Mouse (Mus musculus): ENCODE measurements around the gene 5330417C22Rik. TPM values are rescaled to one million over a fixed set of nuclear protein-coding genes. Genes with fewer than 3 reads are reported as not detected.

5330417C22Rik gene
- polyA plus RNA-seq, 2 experiments: 0.11 to 0.17 TPM

DNA sequence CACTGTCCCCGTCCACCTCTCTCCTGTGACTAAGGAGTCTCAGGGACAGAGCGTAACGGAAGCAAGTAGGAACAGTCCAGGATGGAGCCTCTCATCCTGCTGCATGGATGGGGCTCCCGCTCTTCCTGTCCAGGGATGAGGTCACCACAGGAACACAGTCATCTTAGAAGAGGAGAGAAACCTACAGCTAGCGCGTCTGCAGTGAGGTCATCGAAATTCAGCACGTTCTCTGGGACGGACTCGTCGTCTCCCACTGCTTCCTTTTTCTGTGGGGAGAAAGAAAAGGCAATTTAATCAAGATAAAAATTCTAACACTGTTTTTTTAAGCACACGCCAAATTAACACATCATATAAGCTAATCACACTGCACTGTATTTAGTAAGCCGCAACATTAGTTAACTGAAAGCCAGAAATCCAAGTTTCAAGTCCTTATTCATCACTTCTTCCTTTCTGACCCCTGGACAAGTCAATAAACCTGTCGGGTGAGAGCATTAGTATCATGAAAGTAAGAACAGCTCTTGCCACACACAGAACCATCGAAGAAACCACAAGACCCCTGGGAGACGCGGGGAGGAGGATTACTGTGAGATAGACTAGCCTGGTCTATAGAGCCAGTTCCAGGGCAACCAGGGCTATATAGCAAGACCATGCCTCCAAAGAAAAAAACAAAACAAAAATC, 100.5 kb downstream of the 5330417C22Rik start:
- H3K36me3 ChIP-seq (replicated peaks; ENCODE audit: control insufficient read depth, insufficient read depth, low read depth): peaks cover 51% of the 10 kb centered on the region
- DNase-seq (ENCODE audit: low read depth in 3 of 3, low spot score in 3 of 3) (no peak), ATAC-seq (ENCODE audit: insufficient read depth) (0 out of 2 replicates have a peak, but pooled peaks have one; percentile 31)
- no peak overlapping the region for H3K27ac ChIP-seq
- H3K4me2 ChIP-seq (ENCODE audit: low read depth): no peak overlapping the region
- no peak overlapping the region for H3K4me3 ChIP-seq (ENCODE audit: insufficient read depth in 1 of 2, low read depth in 2 of 2, low read length in 2 of 2)
- H3K9me3 ChIP-seq (ENCODE audit: control insufficient read depth, low read length): no peaks in the 10 kb centered on the region
- TF ChIP-seq EP300 (IDR thresholded peaks at IDR 0.05; ENCODE audit: low read depth) (no peak), CTCF (IDR thresholded peaks at IDR 0.05; ENCODE audit: low read depth) (no peak)
- H3K9ac ChIP-seq (replicated peaks): no peak overlapping the region
- H3K4me1 ChIP-seq (replicated peaks; ENCODE audit: control insufficient read depth in 2 of 2, insufficient read depth in 2 of 2, low read length in 1 of 2): no peaks in the 10 kb centered on the region
- H3K27me3 ChIP-seq (ENCODE audit: control insufficient read depth, insufficient read depth, low read length): no peaks in the 10 kb centered on the region
- 84% methylated on average over 17 of the region's 17 CpGs for WGBS (ENCODE audit: insufficient replicate concordance)

DNA sequence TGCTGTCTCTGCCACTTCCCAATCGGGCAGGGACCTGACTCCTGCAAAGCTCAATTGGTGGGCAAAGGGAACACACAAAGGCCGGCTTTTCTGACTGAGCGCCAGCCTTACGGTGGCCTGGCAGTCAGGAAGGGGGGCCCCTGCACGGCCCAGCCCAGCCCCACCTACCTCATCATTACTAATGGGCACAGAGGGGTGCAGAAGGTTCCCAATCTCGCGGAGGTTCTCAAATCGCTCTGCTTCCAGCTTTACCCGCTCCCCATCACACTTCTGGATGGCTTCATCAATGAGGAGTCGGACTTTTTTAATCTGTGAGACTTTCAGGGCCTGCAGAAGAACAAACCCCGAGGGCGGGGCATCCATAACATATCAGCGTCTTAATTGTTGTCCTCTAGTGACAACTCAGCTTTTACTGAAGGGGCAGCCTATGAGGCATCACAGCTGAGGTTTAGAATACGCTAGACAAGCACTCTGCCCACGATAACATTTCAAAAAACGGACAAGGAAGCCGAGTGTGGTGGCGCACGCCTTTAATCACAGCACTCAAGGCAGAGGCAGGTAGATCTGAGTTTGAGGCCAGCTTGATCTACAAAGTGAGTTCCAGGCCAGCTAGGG, 102.3 kb downstream of the 5330417C22Rik start:
- TF ChIP-seq CTCF (IDR thresholded peaks at IDR 0.05; ENCODE audit: low read depth) (no peak), EP300 (IDR thresholded peaks at IDR 0.05; ENCODE audit: low read depth) (no peak)
- H3K4me2 ChIP-seq (ENCODE audit: low read depth): no peak overlapping the region
- no peak overlapping the region for H3K4me3 ChIP-seq (ENCODE audit: insufficient read depth in 1 of 2, low read depth in 2 of 2, low read length in 2 of 2)
- H3K27me3 ChIP-seq (ENCODE audit: control insufficient read depth, insufficient read depth, low read length): no peaks in the 10 kb centered on the region
- no peaks in the 10 kb centered on the region for H3K9me3 ChIP-seq (ENCODE audit: control insufficient read depth, low read length)
- H3K27ac ChIP-seq: no peak overlapping the region
- DNase-seq (ENCODE audit: low read depth in 3 of 3, low spot score in 3 of 3) (no peak), ATAC-seq (ENCODE audit: insufficient read depth) (no peak)
- 77% methylated on average over 19 of the region's 19 CpGs for WGBS (ENCODE audit: insufficient replicate concordance)
- H3K9ac ChIP-seq (replicated peaks): no peak overlapping the region
- peaks cover 62% of the 10 kb centered on the region for H3K36me3 ChIP-seq (replicated peaks; ENCODE audit: control insufficient read depth, insufficient read depth, low read depth)
- no peaks in the 10 kb centered on the region for H3K4me1 ChIP-seq (replicated peaks; ENCODE audit: control insufficient read depth in 2 of 2, insufficient read depth in 2 of 2, low read length in 1 of 2)

DNA sequence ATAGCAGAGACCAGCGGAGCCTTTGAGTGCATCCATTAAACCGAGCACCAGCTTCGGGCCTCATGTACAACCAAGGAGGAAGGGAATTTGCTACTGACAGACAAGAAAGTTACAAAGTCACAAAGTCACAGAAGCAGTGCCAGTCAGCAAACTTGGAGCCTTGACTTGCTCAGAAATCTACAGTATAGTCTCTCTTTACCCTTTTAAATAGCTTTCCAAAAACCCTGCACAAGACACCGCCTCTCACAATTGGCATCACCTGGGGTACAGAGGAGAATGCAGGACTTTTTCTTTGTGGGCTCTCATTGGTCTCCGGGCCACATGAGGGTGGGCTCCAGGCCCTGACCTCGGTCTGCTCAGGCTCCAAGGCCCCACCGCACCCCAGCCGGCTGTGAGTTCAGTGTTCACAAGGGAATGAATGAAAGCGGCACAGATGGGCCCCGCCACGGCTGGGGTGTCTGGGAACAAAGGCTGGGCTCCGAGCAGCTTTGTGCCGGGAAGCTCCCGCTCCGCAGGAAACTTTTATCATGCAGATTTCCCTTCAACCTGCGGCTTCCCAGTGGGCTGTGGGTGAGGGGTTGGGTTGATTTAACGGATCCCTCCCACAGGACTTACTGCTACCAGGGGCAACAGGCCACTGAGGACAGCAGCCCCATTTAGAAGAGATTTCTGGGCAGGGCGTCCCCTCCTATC, 103.0 kb downstream of the 5330417C22Rik start:
- no peaks in the 10 kb centered on the region for H3K4me1 ChIP-seq (replicated peaks; ENCODE audit: control insufficient read depth in 2 of 2, insufficient read depth in 2 of 2, low read length in 1 of 2)
- peaks cover 69% of the 10 kb centered on the region for H3K36me3 ChIP-seq (replicated peaks; ENCODE audit: control insufficient read depth, insufficient read depth, low read depth)
- no peak overlapping the region for H3K4me2 ChIP-seq (ENCODE audit: low read depth)
- no peaks in the 10 kb centered on the region for H3K27me3 ChIP-seq (ENCODE audit: control insufficient read depth, insufficient read depth, low read length)
- ATAC-seq (ENCODE audit: insufficient read depth) (no peak), DNase-seq (ENCODE audit: low read depth in 3 of 3, low spot score in 3 of 3) (no peak)
- TF ChIP-seq CTCF (IDR thresholded peaks at IDR 0.05; ENCODE audit: low read depth) (no peak), EP300 (IDR thresholded peaks at IDR 0.05; ENCODE audit: low read depth) (no peak)
- no peak overlapping the region for H3K9ac ChIP-seq (replicated peaks)
- 89% methylated on average over 18 of the region's 18 CpGs for WGBS (ENCODE audit: insufficient replicate concordance)
- no peaks in the 10 kb centered on the region for H3K9me3 ChIP-seq (ENCODE audit: control insufficient read depth, low read length)
- no peak overlapping the region for H3K4me3 ChIP-seq (ENCODE audit: insufficient read depth in 1 of 2, low read depth in 2 of 2, low read length in 2 of 2)
- no peak overlapping the region for H3K27ac ChIP-seq

DNA sequence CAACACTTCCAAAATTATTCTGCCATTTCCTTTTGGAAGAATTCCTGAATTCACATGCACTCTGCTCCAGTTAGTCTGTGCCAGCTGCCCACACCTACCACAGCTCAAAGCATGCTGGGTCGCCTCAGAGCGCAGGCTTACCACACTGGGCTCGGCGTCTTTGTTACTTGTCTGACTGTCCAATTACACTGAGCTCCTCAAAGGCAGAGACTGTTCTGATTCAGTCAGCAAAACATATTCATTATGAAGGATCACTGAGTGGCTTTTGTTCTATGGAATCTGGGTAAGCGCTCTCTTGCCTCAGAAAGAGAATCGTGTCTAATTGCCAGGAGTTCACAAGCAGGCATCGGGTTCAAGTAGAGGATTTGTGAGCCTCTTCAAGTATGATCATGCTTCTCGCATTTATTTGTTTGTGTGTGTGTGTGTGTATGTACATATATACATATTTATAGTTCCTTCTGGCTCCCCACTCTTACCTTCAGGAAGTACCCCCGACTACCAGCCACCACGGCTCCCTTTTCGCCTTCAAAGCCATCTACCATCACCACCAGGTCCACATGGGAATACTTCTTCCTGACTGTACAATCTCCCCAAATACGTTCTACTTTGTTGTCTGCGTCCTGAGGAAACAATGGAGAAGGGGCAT, 103.7 kb downstream of the 5330417C22Rik start:
- ATAC-seq (ENCODE audit: insufficient read depth) (no peak), DNase-seq (ENCODE audit: low read depth in 3 of 3, low spot score in 3 of 3) (no peak)
- Histone ChIP-seq H3K9ac (replicated peaks) (no peak overlapping the region), H3K4me1 (replicated peaks; ENCODE audit: control insufficient read depth in 2 of 2, insufficient read depth in 2 of 2, low read length in 1 of 2) (no peaks in the 10 kb centered on the region), H3K9me3 (ENCODE audit: control insufficient read depth, low read length) (no peaks in the 10 kb centered on the region), H3K4me3 (ENCODE audit: insufficient read depth in 1 of 2, low read depth in 2 of 2, low read length in 2 of 2) (no peak overlapping the region), H3K4me2 (ENCODE audit: low read depth) (no peak overlapping the region), H3K36me3 (replicated peaks; ENCODE audit: control insufficient read depth, insufficient read depth, low read depth) (peaks cover 75% of the 10 kb centered on the region), H3K27me3 (ENCODE audit: control insufficient read depth, insufficient read depth, low read length) (no peaks in the 10 kb centered on the region), H3K27ac (no peak overlapping the region)
- TF ChIP-seq EP300 (IDR thresholded peaks at IDR 0.05; ENCODE audit: low read depth): no peak
- no peak for TF ChIP-seq CTCF (IDR thresholded peaks at IDR 0.05; ENCODE audit: low read depth)
- WGBS (ENCODE audit: insufficient replicate concordance): 87% methylated on average over 13 of the region's 13 CpGs

DNA sequence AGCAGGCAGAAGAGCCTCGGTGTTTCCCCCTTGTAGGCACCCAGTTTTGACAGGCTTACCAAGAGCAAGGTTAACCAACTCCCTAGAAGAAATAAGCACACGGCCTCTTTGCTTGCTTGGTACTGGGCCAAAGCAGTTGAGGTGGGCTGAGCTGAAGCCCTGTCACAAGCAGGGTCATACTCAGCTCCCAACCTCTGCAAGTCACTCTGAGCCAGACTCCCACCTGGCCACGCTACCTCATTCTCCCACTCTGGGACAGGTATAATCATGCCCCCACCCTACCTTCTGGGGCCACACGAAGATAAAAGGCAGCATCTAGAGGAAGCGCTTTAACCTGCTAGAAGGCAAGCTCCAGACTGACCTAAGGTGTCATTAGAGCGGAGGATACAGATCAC, 110.7 kb downstream of the 5330417C22Rik start:
- Histone ChIP-seq H3K9ac (replicated peaks) (no peak overlapping the region), H3K9me3 (ENCODE audit: control insufficient read depth, low read length) (no peaks in the 10 kb centered on the region), H3K4me3 (ENCODE audit: insufficient read depth in 1 of 2, low read depth in 2 of 2, low read length in 2 of 2) (no peak overlapping the region), H3K27ac (no peak overlapping the region), H3K4me2 (ENCODE audit: low read depth) (no peak overlapping the region), H3K27me3 (ENCODE audit: control insufficient read depth, insufficient read depth, low read length) (no peaks in the 10 kb centered on the region), H3K36me3 (replicated peaks; ENCODE audit: control insufficient read depth, insufficient read depth, low read depth) (peaks cover 43% of the 10 kb centered on the region), H3K4me1 (replicated peaks; ENCODE audit: control insufficient read depth in 2 of 2, insufficient read depth in 2 of 2, low read length in 1 of 2) (peaks cover 2 to 3% of the 10 kb centered on the region in 2 experiments; a peak in 2 of 4 replicates)
- ATAC-seq (ENCODE audit: insufficient read depth): no peak
- no peak for DNase-seq (ENCODE audit: low read depth in 3 of 3, low spot score in 3 of 3)
- WGBS (ENCODE audit: insufficient replicate concordance): 81% methylated on average over 6 of the region's 6 CpGs
- TF ChIP-seq EP300 (IDR thresholded peaks at IDR 0.05; ENCODE audit: low read depth): no peak
- no peak for TF ChIP-seq CTCF (IDR thresholded peaks at IDR 0.05; ENCODE audit: low read depth)
